Mouse (Mus musculus) G1E (cell line): ENCODE data around the gene Maml3.

ENCODE experiments used
- CTCF ChIP-seq: IDR thresholded peaks from 2 replicates; pipeline ENCODE4 v1.5.1; 2012; ENCODE audit warnings: low read depth, low read length, inconsistent platforms, mixed read lengths
- GATA1 ChIP-seq: IDR thresholded peaks from 2 replicates; pipeline ENCODE4 v1.6.1; 2012; ENCODE audit warnings: borderline replicate concordance, low read length, inconsistent platforms, mixed read lengths

GRCm38 (mm10) chr3:52125421-52125820 lies 20.5 kb upstream of the Maml3 start:
- TF ChIP-seq CTCF (no peak), GATA1 (no peak)
